Mouse (Mus musculus) heart, adult 2 months (tissue): ENCODE measurements at regions not wholly inside any gene's neighbourhood (a gene's known extent, or its start where the extent isn't known, plus 50 kb on each side); places are given as distances from the start of the nearest gene placed in this dataset.

Experiments
- CTCF ChIP-seq: fragments of 200-600 bp; IDR thresholded peaks from 2 replicates; pipeline ENCODE4 v1.8.1; 2022; ENCODE audit warnings: antibody characterized with exemption, mild to moderate bottlenecking, moderate library complexity
- EP300 ChIP-seq: fragments of 200-500 bp; IDR thresholded peaks from 2 replicates; pipeline ENCODE4 v1.6.1; 2011; ENCODE audit warnings: low read depth, low read length, control low read depth; ENCODE audit not compliant: insufficient read depth

GRCm38 (mm10) chr12:27567250-27567649 is 224.9 kb upstream of the Sox11 start:
- TF ChIP-seq CTCF: no peak
- TF ChIP-seq EP300: no peak
